Comparison of ENCODE assay signal across 14 mouse cellular contexts in the genomic region with DNA sequence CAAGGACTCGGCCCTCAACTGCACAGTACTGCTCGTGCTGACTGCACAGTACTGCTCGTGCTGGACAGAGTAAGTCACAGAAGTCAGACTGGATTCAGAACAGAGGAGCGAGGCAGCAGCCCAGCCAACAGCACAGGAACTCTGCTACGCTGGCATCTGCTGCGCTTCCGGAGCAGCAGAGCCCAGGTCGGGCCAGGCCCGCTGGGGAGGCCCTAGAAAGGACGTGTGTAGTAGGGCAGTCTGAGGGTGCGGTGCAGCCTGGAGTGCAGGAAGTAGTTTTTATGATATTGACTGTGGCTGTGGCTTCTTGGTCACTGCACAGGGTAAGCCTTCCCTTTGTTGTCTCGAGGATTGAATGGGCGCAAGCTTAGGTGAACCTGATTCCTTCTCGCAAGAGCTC. TPM values are rescaled to one million over a fixed set of nuclear protein-coding genes. Genes with fewer than 3 reads are reported as not detected.
DNase-seq lines count a peak whose midpoint lies in the region; ATAC-seq and TF ChIP-seq lines count a peak whose summit lies in the region.
"Had no signal": no experiment of that assay in that cellular context is flagged by ENCODE, and none has a peak within 500 bp of the region (broad histone marks: within the 10 kb centered on the region; RNA-seq: fewer than 3 reads in every experiment).

No protein-coding gene starts in this region.

- peak; percentile 17; the same call in 1 of the 2 replicates for ATAC-seq in liver, embryonic 12.5 days
- no peak for ATAC-seq in liver, embryonic 11.5 days (replicated peaks; ENCODE audit: low FRiP score)
- peak; percentile 57 for ATAC-seq in monocyte, adult 5-6 weeks (replicated peaks; ENCODE audit: insufficient number of reproducible peaks, low FRiP score, low TSS enrichment, poor library complexity, severe bottlenecking)
- no peak for ATAC-seq in midbrain, embryonic 16.5 days
- ATAC-seq in hindbrain, embryonic 14.5 days (ENCODE audit: low FRiP score): no peak

- no peak for TF ChIP-seq CTCF in cerebellum, adult 2 months (IDR thresholded peaks at IDR 0.05; ENCODE audit: borderline replicate concordance, insufficient read depth, low read depth, low read length)

- no peak for DNase-seq in liver, embryonic 11.5 days (ENCODE audit: low spot score)
- peak; percentile 71 for DNase-seq in induced T-regulatory cell, adult 2 months (ENCODE audit: low read depth)
- peak; percentile 76 for DNase-seq in thymus, postnatal 0 days (ENCODE audit: low spot score)
- DNase-seq in hindbrain, embryonic 14.5 days (ENCODE audit: low spot score): no peak
- DNase-seq in cerebellum, adult 2 months: no peak
- DNase-seq: gastrocnemius, postnatal 36 days had no signal

- no peaks in the 10 kb centered on the region for H3K9me3 ChIP-seq in liver, embryonic 12.5 days (replicated peaks)
- H3K9me3 ChIP-seq in liver, embryonic 11.5 days (ENCODE audit: control insufficient read depth, low read length): no peaks in the 10 kb centered on the region
- H3K9me3 ChIP-seq in midbrain, embryonic 16.5 days (replicated peaks; ENCODE audit: control insufficient read depth, low read length, poor library complexity, severe bottlenecking): no peaks in the 10 kb centered on the region
- no peaks in the 10 kb centered on the region for H3K9me3 ChIP-seq in hindbrain, embryonic 14.5 days (ENCODE audit: control insufficient read depth, low read length)
- H3K9me3 ChIP-seq: hindbrain, embryonic 15.5 days; neural tube, embryonic 12.5 days had no signal

- WGBS in liver, embryonic 12.5 days (ENCODE audit: insufficient replicate concordance): 60% methylated on average over 14 of the region's 14 CpGs
- 83% methylated on average over 14 of the region's 14 CpGs for WGBS in liver, embryonic 11.5 days
- WGBS in midbrain, embryonic 16.5 days: 91% methylated on average over 14 of the region's 14 CpGs
- WGBS in hindbrain, embryonic 14.5 days: 96% methylated on average over 14 of the region's 14 CpGs
- WGBS in cerebellum, adult 2 months: 94% methylated on average over 14 of the region's 14 CpGs

- no peak for TF ChIP-seq POLR2A in cerebellum, adult 2 months (IDR thresholded peaks at IDR 0.05; ENCODE audit: borderline replicate concordance, insufficient read depth, low read length)

- H3K36me3 ChIP-seq in liver, embryonic 12.5 days: peaks cover 16% of the 10 kb centered on the region; the same call in 1 of the 2 replicates
- no peaks in the 10 kb centered on the region for H3K36me3 ChIP-seq in liver, embryonic 11.5 days (ENCODE audit: control insufficient read depth, insufficient read depth, low read length)
- no peaks in the 10 kb centered on the region; the same call in 1 of the 2 replicates for H3K36me3 ChIP-seq in midbrain, embryonic 16.5 days (ENCODE audit: control insufficient read depth, insufficient read depth, low read length)
- peaks cover 25% of the 10 kb centered on the region for H3K36me3 ChIP-seq in hindbrain, embryonic 14.5 days (replicated peaks; ENCODE audit: control insufficient read depth, insufficient read depth)

- H3K9ac ChIP-seq in liver, embryonic 12.5 days: no peak overlapping the region
- no peak overlapping the region for H3K9ac ChIP-seq in liver, embryonic 11.5 days (ENCODE audit: low read depth, low read length)
- no peak overlapping the region for H3K9ac ChIP-seq in midbrain, embryonic 16.5 days (ENCODE audit: low read depth, low read length)
- no peak overlapping the region for H3K9ac ChIP-seq in hindbrain, embryonic 14.5 days
- H3K9ac ChIP-seq: hindbrain, embryonic 15.5 days; liver, embryonic 14.5 days; neural tube, embryonic 12.5 days had no signal

- peaks cover 8% of the 10 kb centered on the region; the same call in 1 of the 2 replicates for H3K4me1 ChIP-seq in liver, embryonic 12.5 days
- no peaks in the 10 kb centered on the region; the same call in 1 of the 2 replicates for H3K4me1 ChIP-seq in liver, embryonic 11.5 days (replicated peaks; ENCODE audit: control insufficient read depth, insufficient read depth, low read length)
- 0 out of 2 replicates have a peak, but pooled peaks cover 2% of the 10 kb centered on the region for H3K4me1 ChIP-seq in midbrain, embryonic 16.5 days (ENCODE audit: control insufficient read depth, insufficient read depth, low read length)
- no peaks in the 10 kb centered on the region for H3K4me1 ChIP-seq in hindbrain, embryonic 14.5 days (replicated peaks; ENCODE audit: control insufficient read depth, insufficient read depth, low read length)
- no peaks in the 10 kb centered on the region for H3K4me1 ChIP-seq in cerebellum, adult 2 months (ENCODE audit: control insufficient read depth, insufficient read depth, low read length)

- no peaks in the 10 kb centered on the region for H3K27me3 ChIP-seq in liver, embryonic 12.5 days (replicated peaks)
- no peaks in the 10 kb centered on the region for H3K27me3 ChIP-seq in liver, embryonic 11.5 days (replicated peaks; ENCODE audit: control insufficient read depth, insufficient read depth, low read length)
- no peaks in the 10 kb centered on the region for H3K27me3 ChIP-seq in midbrain, embryonic 16.5 days (ENCODE audit: control insufficient read depth, insufficient read depth, low read depth, low read length)
- no peaks in the 10 kb centered on the region for H3K27me3 ChIP-seq in hindbrain, embryonic 14.5 days (ENCODE audit: control insufficient read depth, insufficient read depth, low read length)
- H3K27me3 ChIP-seq in cerebellum, adult 2 months (ENCODE audit: control insufficient read depth, insufficient read depth, low read length): no peaks in the 10 kb centered on the region
- H3K27me3 ChIP-seq: hindbrain, embryonic 15.5 days; neural tube, embryonic 12.5 days had no signal

- H3K4me3 ChIP-seq in liver, embryonic 12.5 days: no peak overlapping the region
- H3K4me3 ChIP-seq in liver, embryonic 11.5 days (ENCODE audit: low read depth, low read length): no peak overlapping the region
- no peak overlapping the region for H3K4me3 ChIP-seq in midbrain, embryonic 16.5 days (ENCODE audit: low read depth, low read length)
- H3K4me3 ChIP-seq in hindbrain, embryonic 14.5 days (replicated peaks; ENCODE audit: low read length): no peak overlapping the region
- no peak overlapping the region for H3K4me3 ChIP-seq in cerebellum, adult 2 months (replicated peaks; ENCODE audit: insufficient read depth, low read depth, low read length)
- H3K4me3 ChIP-seq: hindbrain, embryonic 15.5 days; neural tube, embryonic 12.5 days had no signal

- H3K4me2 ChIP-seq in liver, embryonic 12.5 days: no peak overlapping the region
- H3K4me2 ChIP-seq in liver, embryonic 11.5 days: no peak overlapping the region
- H3K4me2 ChIP-seq in midbrain, embryonic 16.5 days (ENCODE audit: low read length): no peak overlapping the region
- H3K4me2 ChIP-seq in hindbrain, embryonic 14.5 days (replicated peaks): no peak overlapping the region
- H3K4me2 ChIP-seq: hindbrain, embryonic 15.5 days; neural tube, embryonic 12.5 days had no signal

- H3K27ac ChIP-seq in liver, embryonic 12.5 days: no peak overlapping the region
- H3K27ac ChIP-seq in liver, embryonic 11.5 days (ENCODE audit: low read depth, low read length): no peak overlapping the region
- no peak overlapping the region for H3K27ac ChIP-seq in midbrain, embryonic 16.5 days (ENCODE audit: low read length)
- no peak overlapping the region for H3K27ac ChIP-seq in hindbrain, embryonic 14.5 days
- no peak overlapping the region for H3K27ac ChIP-seq in cerebellum, adult 2 months (ENCODE audit: insufficient read depth, low read length)
- H3K27ac ChIP-seq: hindbrain, embryonic 15.5 days; liver, embryonic 14.5 days; neural tube, embryonic 12.5 days had no signal

RNA-seq across cellular contexts. Expression of a gene that starts 0.8 kb away (rescaled TPM):
- not detected in 2 replicates for polyA plus RNA-seq in liver, embryonic 12.5 days (2016; fragmentation: Nextera tagmentation; extraction: Ambion mirVana)
- 0.14 TPM in 1 of 2 replicates, not detected in the other for polyA plus RNA-seq in liver, embryonic 11.5 days (2014; fragmentation: Nextera tagmentation; extraction: Ambion mirVana)
- not detected in 3 replicates for total RNA-seq in monocyte, adult 5-6 weeks (2017)
- polyA plus RNA-seq in thymus, postnatal 0 days (2015; fragmentation: Nextera tagmentation; extraction: Ambion mirVana): 0.43 and 0.50 TPM in 2 replicates
- polyA plus RNA-seq in midbrain, embryonic 16.5 days (2015; fragmentation: Nextera tagmentation; extraction: Ambion mirVana): not detected in 2 replicates
- polyA plus RNA-seq in hindbrain, embryonic 14.5 days (2014; fragmentation: Nextera tagmentation; extraction: Ambion mirVana): not detected in 2 replicates
- polyA plus RNA-seq in cerebellum, adult 2 months (2012; rRNA removed): not detected in 2 replicates
- total RNA-seq: gastrocnemius, postnatal 36 days; layer of hippocampus, adult 8-10 months had no signal
- polyA plus RNA-seq: C2C12; hindbrain, embryonic 15.5 days; liver, embryonic 14.5 days had no signal

RNA-seq across cellular contexts. Expression of a gene that starts 19.0 kb away (rescaled TPM):
- polyA plus RNA-seq in liver, embryonic 12.5 days (2016; fragmentation: Nextera tagmentation; extraction: Ambion mirVana): 4.2 and 4.5 TPM in 2 replicates
- 7.0 and 7.8 TPM in 2 replicates for polyA plus RNA-seq in liver, embryonic 11.5 days (2014; fragmentation: Nextera tagmentation; extraction: Ambion mirVana)
- total RNA-seq in monocyte, adult 5-6 weeks (2017): 8.3 to 13.4 TPM (median 8.6 TPM) in 3 replicates
- 7.0 and 7.9 TPM in 2 replicates for polyA plus RNA-seq in thymus, postnatal 0 days (2015; fragmentation: Nextera tagmentation; extraction: Ambion mirVana)
- 2.6 and 2.8 TPM in 2 replicates for polyA plus RNA-seq in midbrain, embryonic 16.5 days (2015; fragmentation: Nextera tagmentation; extraction: Ambion mirVana)
- 4.5 and 4.7 TPM in 2 replicates for polyA plus RNA-seq in hindbrain, embryonic 14.5 days (2014; fragmentation: Nextera tagmentation; extraction: Ambion mirVana)
- polyA plus RNA-seq in cerebellum, adult 2 months (2012; rRNA removed): 1.5 and 1.8 TPM in 2 replicates

RNA-seq across cellular contexts. Expression of a gene that starts 20.1 kb away (rescaled TPM):
- 8.5 and 8.7 TPM in 2 replicates for polyA plus RNA-seq in liver, embryonic 12.5 days (2016; fragmentation: Nextera tagmentation; extraction: Ambion mirVana)
- 19.0 and 20.5 TPM in 2 replicates for polyA plus RNA-seq in liver, embryonic 11.5 days (2014; fragmentation: Nextera tagmentation; extraction: Ambion mirVana)
- 3.5 to 11.2 TPM (median 9.5 TPM) in 3 replicates for total RNA-seq in monocyte, adult 5-6 weeks (2017)
- polyA plus RNA-seq in thymus, postnatal 0 days (2015; fragmentation: Nextera tagmentation; extraction: Ambion mirVana): 8.4 and 11.9 TPM in 2 replicates
- 10.5 and 11.2 TPM in 2 replicates for polyA plus RNA-seq in midbrain, embryonic 16.5 days (2015; fragmentation: Nextera tagmentation; extraction: Ambion mirVana)
- polyA plus RNA-seq in hindbrain, embryonic 14.5 days (2014; fragmentation: Nextera tagmentation; extraction: Ambion mirVana): 12.5 and 17.3 TPM in 2 replicates
- polyA plus RNA-seq in cerebellum, adult 2 months (2012; rRNA removed): 10.0 and 11.8 TPM in 2 replicates

Comparison
In these comparisons a context has a peak if more than half of its experiments do, and no peak if none do; other contexts are left out.
1. ATAC-seq: peak in liver, embryonic 12.5 days (single experiment) and monocyte, adult 5-6 weeks (single experiment); none in liver, embryonic 11.5 days (single experiment), midbrain, embryonic 16.5 days (single experiment) and hindbrain, embryonic 14.5 days (single experiment).
2. DNase-seq: peak in induced T-regulatory cell, adult 2 months (single experiment) and thymus, postnatal 0 days (single experiment); none in liver, embryonic 11.5 days (single experiment), hindbrain, embryonic 14.5 days (single experiment) and cerebellum, adult 2 months (0 of 2).